Mouse (Mus musculus): ENCODE results near the gene Cmtm2b. TPM values are rescaled to one million over a fixed set of nuclear protein-coding genes. Genes with fewer than 3 reads are reported as not detected.

The Cmtm2b gene
- total RNA-seq, 2 experiments from 2014 or later = not detected

GRCm38 (mm10) chr8:104341678-104342077, 19.6 kb downstream of the Cmtm2b start:
- DNase-seq (ENCODE audit: low spot score in 2 of 2) = no peak

GRCm38 (mm10) chr8:104342426-104342825, 20.4 kb downstream of the Cmtm2b start:
- no peak for DNase-seq (ENCODE audit: low spot score in 2 of 2)

- DNase-seq (ENCODE audit: low spot score in 2 of 2) = peak; percentile 65 to 85
These were observed 21.9 kb downstream of the Cmtm2b start for GRCm38 (mm10) chr8:104343957-104344356.

- no peak for DNase-seq (ENCODE audit: low spot score in 2 of 2)
These were observed 22.6 kb downstream of the Cmtm2b start for GRCm38 (mm10) chr8:104344622-104345021.

GRCm38 (mm10) chr8:104346706-104347105, 24.7 kb downstream of the Cmtm2b start:
- DNase-seq (ENCODE audit: low spot score in 2 of 2) = no peak

- DNase-seq (ENCODE audit: low spot score in 2 of 2) = no peak
These were observed 26.9 kb downstream of the Cmtm2b start for GRCm38 (mm10) chr8:104348971-104349370.

- DNase-seq (ENCODE audit: low spot score in 2 of 2) = no peak
These were observed 28.0 kb downstream of the Cmtm2b start for GRCm38 (mm10) chr8:104350047-104350446.

- DNase-seq (ENCODE audit: low spot score in 2 of 2) = no peak
These were observed 31.2 kb downstream of the Cmtm2b start for GRCm38 (mm10) chr8:104353186-104353585.

- no peak for DNase-seq (ENCODE audit: low spot score in 2 of 2)
These were observed 32.5 kb downstream of the Cmtm2b start for GRCm38 (mm10) chr8:104354504-104354903.

- DNase-seq (ENCODE audit: low spot score in 2 of 2) = no peak
These were observed 36.6 kb downstream of the Cmtm2b start for GRCm38 (mm10) chr8:104358637-104359036.

- no peak for DNase-seq (ENCODE audit: low spot score in 2 of 2)
These were observed 37.9 kb downstream of the Cmtm2b start for GRCm38 (mm10) chr8:104359778-104360456.

- no peak for DNase-seq (ENCODE audit: low spot score in 2 of 2)
These were observed 43.7 kb downstream of the Cmtm2b start for GRCm38 (mm10) chr8:104365695-104366094.

GRCm38 (mm10) chr8:104367398-104367797, 45.4 kb downstream of the Cmtm2b start:
- no peak for DNase-seq (ENCODE audit: low spot score in 2 of 2)

- no peak for DNase-seq (ENCODE audit: low spot score in 2 of 2)
These were observed 47.6 kb downstream of the Cmtm2b start for GRCm38 (mm10) chr8:104369591-104369990.

GRCm38 (mm10) chr8:104370071-104370470, 48.0 kb downstream of the Cmtm2b start:
- no peak for DNase-seq (ENCODE audit: low spot score in 2 of 2)

- DNase-seq (ENCODE audit: low spot score in 2 of 2) = no peak
These were observed 49.1 kb downstream of the Cmtm2b start for GRCm38 (mm10) chr8:104371121-104371520.

- no peak for DNase-seq (ENCODE audit: low spot score in 2 of 2)
These were observed 51.7 kb downstream of the Cmtm2b start for GRCm38 (mm10) chr8:104373779-104374178.

- no peak for DNase-seq (ENCODE audit: low spot score in 2 of 2)
These were observed 52.2 kb downstream of the Cmtm2b start for GRCm38 (mm10) chr8:104374269-104374668.

- no peak for DNase-seq (ENCODE audit: low spot score in 2 of 2)
These were observed 53.1 kb downstream of the Cmtm2b start for GRCm38 (mm10) chr8:104374864-104375846.

GRCm38 (mm10) chr8:104375959-104376358, 53.9 kb downstream of the Cmtm2b start:
- DNase-seq (ENCODE audit: low spot score in 2 of 2) = peak in 1 of 2 experiments; percentile 37

GRCm38 (mm10) chr8:104376669-104377068, 54.6 kb downstream of the Cmtm2b start:
- no peak for DNase-seq (ENCODE audit: low spot score in 2 of 2)

GRCm38 (mm10) chr8:104379301-104379836, 57.3 kb downstream of the Cmtm2b start:
- no peak for DNase-seq (ENCODE audit: low spot score in 2 of 2)
